Mouse (Mus musculus): ENCODE data around the gene Uvrag. TPM values are rescaled to one million over a fixed set of nuclear protein-coding genes. Genes with fewer than 3 reads are reported as not detected.

Uvrag gene
- polyA plus RNA-seq, 1 experiment from 2014 or later: 19.1 TPM

DNA sequence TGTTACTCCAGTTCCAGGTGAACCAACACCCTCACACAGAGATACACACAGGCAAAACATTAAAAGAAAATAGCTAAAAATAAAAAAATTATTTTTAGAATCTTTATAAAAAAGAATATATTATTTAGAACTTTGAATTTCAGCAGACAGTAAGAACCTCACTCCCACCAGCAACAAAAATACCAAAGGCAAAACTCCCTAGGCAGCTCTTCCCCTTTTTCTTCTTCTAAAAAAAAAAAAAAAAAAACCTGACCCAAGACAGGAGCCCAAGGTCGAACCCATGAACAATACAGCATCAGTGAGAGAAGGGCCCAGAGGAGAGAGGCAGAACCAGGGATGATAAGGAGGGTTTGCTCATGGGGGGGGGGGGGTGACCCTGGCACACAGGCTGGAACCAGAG, 8.1 kb upstream of the Uvrag start:
- no peak overlapping the region for H3K4me3 ChIP-seq (replicated peaks)
- no peak overlapping the region for H3K9ac ChIP-seq
- H3K27ac ChIP-seq: no peak overlapping the region
- no peaks in the 10 kb centered on the region for H3K36me3 ChIP-seq
- no peak overlapping the region for H3K4me2 ChIP-seq
- H3K4me1 ChIP-seq: peaks cover 14% of the 10 kb centered on the region; the same call in 1 of the 2 replicates
- WGBS: 50% methylated on average over 1 of the region's 1 CpGs
- H3K27me3 ChIP-seq: no peaks in the 10 kb centered on the region
- ATAC-seq (replicated peaks; ENCODE audit: low FRiP score): no peak
- no peaks in the 10 kb centered on the region for H3K9me3 ChIP-seq (replicated peaks)

DNA sequence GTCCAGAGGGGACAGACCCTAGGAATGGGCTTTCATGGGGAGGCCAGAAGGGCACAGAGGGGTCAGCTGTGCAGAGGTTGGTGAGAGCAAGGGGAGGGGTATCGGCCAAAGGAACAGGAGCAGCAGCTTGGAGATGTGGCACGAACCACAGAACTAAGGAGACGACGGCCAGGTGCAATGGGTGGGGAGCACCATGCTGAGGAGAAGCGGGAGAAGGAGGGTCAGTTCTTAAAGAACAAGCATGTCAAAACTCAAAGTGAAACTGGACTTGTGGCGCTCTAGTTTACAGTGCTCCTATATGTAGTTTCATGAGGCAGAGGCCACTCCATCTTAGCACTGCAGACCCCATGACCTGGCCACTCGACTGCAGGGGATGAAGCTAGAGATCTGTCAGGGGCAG, 6.6 kb upstream of the Uvrag start:
- WGBS: 88% methylated on average over 7 of the region's 7 CpGs
- H3K36me3 ChIP-seq: no peaks in the 10 kb centered on the region
- no peak for ATAC-seq (replicated peaks; ENCODE audit: low FRiP score)
- no peak overlapping the region for H3K27ac ChIP-seq
- no peaks in the 10 kb centered on the region for H3K9me3 ChIP-seq (replicated peaks)
- H3K4me3 ChIP-seq (replicated peaks): no peak overlapping the region
- no peaks in the 10 kb centered on the region for H3K27me3 ChIP-seq
- H3K4me1 ChIP-seq: peaks cover 14% of the 10 kb centered on the region; the same call in 1 of the 2 replicates
- H3K4me2 ChIP-seq: no peak overlapping the region
- H3K9ac ChIP-seq: no peak overlapping the region

DNA sequence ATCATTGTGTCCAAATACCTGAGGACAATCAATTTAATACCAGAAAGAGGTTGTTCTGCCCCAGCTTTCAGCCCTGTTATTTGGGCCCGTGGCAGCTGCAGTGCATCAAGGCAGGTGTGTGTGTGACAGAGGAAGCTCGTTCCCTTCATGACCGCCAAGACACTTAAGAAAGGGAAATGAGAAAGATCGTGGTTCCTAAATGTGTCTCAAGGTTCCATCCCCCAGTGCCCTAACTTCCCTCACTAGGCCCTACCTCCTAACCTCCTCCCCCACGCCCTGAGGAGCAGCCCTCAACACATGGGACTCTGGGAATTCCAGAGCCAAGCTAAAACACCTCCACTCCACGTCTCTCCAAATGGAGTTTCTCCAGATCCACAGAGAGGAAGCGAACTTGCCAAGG, 6.0 kb upstream of the Uvrag start:
- no peaks in the 10 kb centered on the region for H3K27me3 ChIP-seq
- WGBS: 44% methylated on average over 7 of the region's 7 CpGs
- H3K4me3 ChIP-seq (replicated peaks): no peak overlapping the region
- H3K9ac ChIP-seq: no peak overlapping the region
- H3K9me3 ChIP-seq (replicated peaks): no peaks in the 10 kb centered on the region
- H3K36me3 ChIP-seq: no peaks in the 10 kb centered on the region
- H3K4me1 ChIP-seq: peaks cover 14% of the 10 kb centered on the region
- no peak overlapping the region for H3K4me2 ChIP-seq
- H3K27ac ChIP-seq: no peak overlapping the region
- ATAC-seq (replicated peaks; ENCODE audit: low FRiP score): no peak

DNA sequence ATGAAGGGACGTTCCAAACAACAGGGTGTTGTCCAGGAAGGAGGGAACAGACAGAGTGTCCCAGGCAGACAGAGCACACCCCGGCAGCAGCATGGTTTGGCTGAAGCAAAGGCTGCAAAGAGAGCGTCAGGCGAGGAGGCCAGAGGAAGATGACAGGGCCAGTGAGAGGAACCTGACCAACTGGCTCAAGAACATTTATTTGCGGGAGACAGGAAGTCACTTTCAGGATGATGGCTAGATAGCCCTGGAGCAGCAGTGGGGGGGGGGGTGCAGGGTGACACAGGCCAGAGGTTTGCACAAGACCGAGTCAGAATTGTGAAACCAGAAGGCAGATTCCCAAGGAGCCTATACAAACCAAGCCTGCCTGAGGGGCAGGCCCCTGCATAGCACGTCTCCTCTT, 5.1 kb upstream of the Uvrag start:
- H3K9me3 ChIP-seq (replicated peaks): no peaks in the 10 kb centered on the region
- no peak overlapping the region for H3K4me3 ChIP-seq (replicated peaks)
- 35% methylated on average over 7 of the region's 7 CpGs for WGBS
- H3K4me2 ChIP-seq: no peak overlapping the region
- no peak overlapping the region for H3K27ac ChIP-seq
- H3K9ac ChIP-seq: no peak overlapping the region
- no peak for ATAC-seq (replicated peaks; ENCODE audit: low FRiP score)
- no peaks in the 10 kb centered on the region for H3K27me3 ChIP-seq
- H3K4me1 ChIP-seq: peaks cover 19% of the 10 kb centered on the region
- no peaks in the 10 kb centered on the region for H3K36me3 ChIP-seq

DNA sequence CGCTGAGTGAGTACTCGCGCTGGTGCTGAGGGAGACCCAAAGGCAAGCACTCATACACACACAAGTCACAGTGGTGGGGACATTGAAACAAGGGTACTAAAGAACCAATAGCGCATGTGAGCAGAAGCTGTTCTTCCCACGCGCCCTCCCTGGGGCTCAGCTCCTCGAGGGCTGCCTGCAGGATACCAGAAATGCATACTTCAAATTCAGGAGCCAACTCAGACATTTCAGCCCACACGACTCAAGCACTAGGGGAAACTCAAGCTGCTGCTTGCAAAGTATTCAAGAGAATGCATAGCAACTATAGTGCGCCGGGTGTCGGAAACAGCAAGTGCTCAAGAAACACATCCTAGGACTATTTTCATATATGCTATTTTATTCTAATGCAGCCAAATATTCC, 3.7 kb upstream of the Uvrag start:
- Histone ChIP-seq H3K27me3 (no peaks in the 10 kb centered on the region), H3K36me3 (no peaks in the 10 kb centered on the region)

DNA sequence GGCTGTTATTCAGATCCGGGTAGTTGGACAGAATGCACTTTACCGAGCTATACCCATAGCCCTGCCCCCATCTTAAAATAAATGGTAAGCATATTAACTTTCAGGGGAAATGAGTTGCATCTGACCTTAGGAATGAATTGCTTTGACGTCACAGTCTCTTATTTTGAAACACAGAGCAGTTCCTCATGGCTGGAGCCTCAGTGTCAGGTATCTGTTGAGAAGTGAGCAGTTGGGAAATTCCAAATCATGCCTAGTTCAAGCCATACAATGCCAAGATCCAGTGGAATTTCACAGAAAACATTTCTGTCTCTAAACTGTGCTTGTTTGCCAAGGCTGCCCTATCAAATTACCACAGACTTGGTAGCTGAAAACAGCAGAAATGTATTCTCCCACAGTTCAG, 2.3 kb upstream of the Uvrag start:
- no peak overlapping the region for H3K27ac ChIP-seq
- H3K9ac ChIP-seq: no peak overlapping the region
- H3K36me3 ChIP-seq: no peaks in the 10 kb centered on the region
- H3K4me2 ChIP-seq: no peak overlapping the region
- H3K4me3 ChIP-seq (replicated peaks): no peak overlapping the region
- peaks cover 30% of the 10 kb centered on the region for H3K4me1 ChIP-seq
- no peaks in the 10 kb centered on the region for H3K9me3 ChIP-seq (replicated peaks)
- ATAC-seq (replicated peaks; ENCODE audit: low FRiP score): no peak
- WGBS: 52% methylated on average over 3 of the region's 3 CpGs
- H3K27me3 ChIP-seq: no peaks in the 10 kb centered on the region

More for the DNA sequence above, 3.7 kb upstream of the Uvrag start:
- 66% methylated on average over 11 of the region's 11 CpGs for WGBS
- ATAC-seq (replicated peaks; ENCODE audit: low FRiP score): no peak
- H3K4me3 ChIP-seq (replicated peaks): no peak overlapping the region
- H3K9ac ChIP-seq: no peak overlapping the region
- H3K9me3 ChIP-seq (replicated peaks): no peaks in the 10 kb centered on the region
- H3K4me2 ChIP-seq: no peak overlapping the region
- peaks cover 23% of the 10 kb centered on the region for H3K4me1 ChIP-seq
- no peak overlapping the region for H3K27ac ChIP-seq

DNA sequence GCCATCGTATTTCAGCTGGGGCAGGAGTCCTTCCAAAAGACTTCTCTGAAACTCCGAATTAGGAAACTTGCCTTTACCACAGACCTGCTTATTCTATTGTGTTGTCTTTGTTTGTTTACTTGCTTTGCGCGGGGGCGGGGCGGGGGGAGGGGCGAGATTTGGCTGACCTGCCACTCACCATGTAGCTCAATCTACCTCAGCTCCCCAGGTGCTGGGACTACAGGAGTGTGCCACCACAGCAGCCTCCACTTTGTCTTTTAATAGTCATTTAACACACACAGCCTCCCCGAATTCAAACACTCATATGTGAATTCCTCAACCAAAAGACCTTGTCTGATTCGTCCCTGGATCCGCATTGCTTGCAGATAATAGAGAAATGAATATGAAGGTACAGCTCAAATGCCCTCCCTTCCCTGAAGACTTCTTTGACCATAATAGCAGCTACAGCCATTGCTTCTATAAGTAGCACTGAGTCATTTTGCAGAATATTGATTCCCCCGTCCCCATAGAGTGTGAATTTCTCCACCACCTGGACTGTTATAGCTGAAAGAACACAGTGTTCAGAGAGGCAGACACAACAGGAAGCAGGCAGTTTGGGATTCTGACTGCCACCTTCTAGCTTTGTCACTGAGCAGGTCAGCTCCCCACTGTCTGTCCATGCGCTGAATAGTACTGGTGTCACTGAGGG, 1.1 kb upstream of the Uvrag start:
- WGBS: 29% methylated on average over 12 of the region's 12 CpGs
- no peak for ATAC-seq (replicated peaks; ENCODE audit: low FRiP score)
- Histone ChIP-seq H3K27ac (no peak overlapping the region), H3K9ac (peak overlapping the region; percentile 16; the same call in 1 of the 2 replicates), H3K27me3 (no peaks in the 10 kb centered on the region), H3K4me2 (peak overlapping the region; percentile 73), H3K4me1 (peaks cover 25% of the 10 kb centered on the region), H3K36me3 (no peaks in the 10 kb centered on the region), H3K9me3 (replicated peaks) (no peaks in the 10 kb centered on the region), H3K4me3 (replicated peaks) (peak overlapping the region; percentile 97)

DNA sequence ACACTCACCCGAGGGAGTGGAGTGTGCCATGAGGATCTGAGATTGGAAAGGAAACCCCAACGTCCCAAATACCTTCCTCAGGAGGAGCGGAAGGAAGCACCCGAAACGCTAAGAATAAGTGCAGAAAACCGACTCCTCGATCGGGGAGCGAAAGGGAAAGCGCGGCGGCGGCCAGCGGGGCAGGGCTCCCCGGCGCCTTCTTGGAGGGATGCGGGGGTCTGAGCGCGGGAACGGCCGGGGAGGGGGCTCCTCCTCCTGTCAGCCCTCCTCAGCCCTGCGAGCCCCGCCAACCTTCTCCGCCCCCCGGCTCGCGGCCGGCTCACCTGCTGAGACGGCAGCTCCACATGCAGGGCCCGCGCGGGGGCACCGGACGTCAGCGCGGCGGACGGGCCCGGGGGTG, 430 bp downstream of the Uvrag start:
- H3K4me1 ChIP-seq: peaks cover 19% of the 10 kb centered on the region
- ATAC-seq (replicated peaks; ENCODE audit: low FRiP score): no peak
- peak overlapping the region; percentile 73 for H3K4me2 ChIP-seq
- peak overlapping the region; percentile 86 for H3K9ac ChIP-seq
- WGBS: under 1% methylated on average over 33 of the region's 39 CpGs
- no peaks in the 10 kb centered on the region for H3K36me3 ChIP-seq
- H3K27me3 ChIP-seq: no peaks in the 10 kb centered on the region
- H3K4me3 ChIP-seq (replicated peaks): peak overlapping the region; percentile 97
- H3K9me3 ChIP-seq (replicated peaks): no peaks in the 10 kb centered on the region
- H3K27ac ChIP-seq: peak overlapping the region; percentile 89

DNA sequence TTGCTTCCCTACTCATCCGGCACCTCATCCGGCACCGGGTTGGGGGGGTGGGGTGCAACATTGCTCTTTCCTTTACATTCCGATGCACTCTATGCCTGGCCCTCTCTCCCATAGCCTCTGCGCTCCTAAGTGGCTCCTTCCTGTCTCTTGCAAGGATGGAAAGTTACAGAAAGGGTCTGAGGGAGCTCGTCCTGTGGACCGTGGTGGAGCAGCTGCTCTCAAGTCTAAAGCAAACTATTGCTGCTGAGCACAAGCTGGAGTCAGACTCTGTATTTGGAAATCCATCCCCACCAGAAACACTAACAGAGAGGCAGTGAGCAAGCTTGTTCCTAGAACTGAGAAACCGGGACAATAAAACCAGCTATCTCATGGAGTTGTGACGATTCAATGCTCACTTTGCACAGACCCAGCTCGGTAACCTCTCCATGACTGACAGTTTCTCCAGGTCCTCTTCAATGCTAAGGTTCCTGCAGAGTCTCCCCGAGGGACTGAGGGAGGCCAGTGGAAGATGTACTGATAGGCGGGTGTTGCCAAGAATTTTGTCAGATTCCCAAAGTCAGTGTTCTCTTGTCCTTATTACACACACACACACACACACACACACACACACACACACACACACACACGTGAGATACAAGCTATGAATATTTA, 975 bp downstream of the Uvrag start:
- no peak for ATAC-seq (replicated peaks; ENCODE audit: low FRiP score)
- H3K36me3 ChIP-seq: no peaks in the 10 kb centered on the region
- H3K4me1 ChIP-seq: peaks cover 19% of the 10 kb centered on the region
- peak overlapping the region; percentile 89 for H3K27ac ChIP-seq
- H3K9me3 ChIP-seq (replicated peaks): no peaks in the 10 kb centered on the region
- H3K4me2 ChIP-seq: peak overlapping the region; percentile 73
- H3K9ac ChIP-seq: peak overlapping the region; percentile 86
- H3K4me3 ChIP-seq (replicated peaks): peak overlapping the region; percentile 97
- no peaks in the 10 kb centered on the region for H3K27me3 ChIP-seq
- under 1% methylated on average over 13 of the region's 13 CpGs for WGBS

DNA sequence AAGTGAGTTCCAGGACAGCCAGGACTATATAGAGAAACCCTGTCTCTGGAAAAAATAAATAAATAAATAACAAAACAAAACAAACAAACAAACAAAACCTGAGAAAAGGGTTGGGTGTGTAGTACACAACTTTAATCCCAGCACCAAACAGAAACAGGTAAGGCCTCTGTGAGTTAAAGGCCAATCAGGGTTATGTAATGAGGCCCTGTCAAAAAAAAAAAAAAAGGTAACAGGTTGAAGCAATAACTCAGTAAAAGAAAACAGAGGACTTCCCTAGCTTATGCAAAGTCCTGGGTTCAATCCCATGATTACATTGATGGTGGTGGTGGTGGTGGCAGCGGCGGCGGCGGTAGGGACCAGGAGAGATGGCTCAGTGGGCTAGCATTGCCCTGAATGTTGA, 3.4 kb downstream of the Uvrag start:
- Histone ChIP-seq H3K27me3 (no peaks in the 10 kb centered on the region), H3K4me2 (no peak overlapping the region), H3K36me3 (no peaks in the 10 kb centered on the region), H3K4me3 (replicated peaks) (no peak overlapping the region), H3K4me1 (peaks cover 22% of the 10 kb centered on the region), H3K27ac (no peak overlapping the region), H3K9me3 (replicated peaks) (no peaks in the 10 kb centered on the region), H3K9ac (no peak overlapping the region)
- no peak for ATAC-seq (replicated peaks; ENCODE audit: low FRiP score)
- 95% methylated on average over 4 of the region's 4 CpGs for WGBS

DNA sequence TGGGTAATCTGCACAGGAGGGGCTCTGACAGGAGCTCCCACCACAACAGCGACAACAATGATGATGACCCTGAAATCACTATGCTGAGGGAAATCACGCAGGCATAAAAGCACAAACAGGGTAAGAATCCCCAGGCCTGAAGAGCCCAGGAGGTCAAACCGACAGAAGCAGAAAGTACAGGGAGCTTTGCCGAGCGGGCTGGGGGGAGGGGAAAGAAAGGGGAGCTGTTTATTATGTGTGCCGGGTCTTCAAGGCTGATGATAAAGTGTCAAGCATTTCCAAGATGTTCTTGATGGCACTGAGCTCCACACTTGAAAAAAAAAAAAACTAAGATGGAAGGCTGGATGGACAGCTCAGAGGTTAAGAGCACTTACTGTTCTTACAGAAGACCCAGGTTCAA, 4.2 kb downstream of the Uvrag start:
- ATAC-seq (replicated peaks; ENCODE audit: low FRiP score): no peak
- no peak overlapping the region for H3K4me2 ChIP-seq
- no peaks in the 10 kb centered on the region for H3K36me3 ChIP-seq
- H3K9ac ChIP-seq: no peak overlapping the region
- no peak overlapping the region for H3K27ac ChIP-seq
- no peaks in the 10 kb centered on the region for H3K27me3 ChIP-seq
- H3K4me3 ChIP-seq (replicated peaks): no peak overlapping the region
- peaks cover 23% of the 10 kb centered on the region for H3K4me1 ChIP-seq
- no peaks in the 10 kb centered on the region for H3K9me3 ChIP-seq (replicated peaks)
- WGBS: 53% methylated on average over 6 of the region's 6 CpGs

DNA sequence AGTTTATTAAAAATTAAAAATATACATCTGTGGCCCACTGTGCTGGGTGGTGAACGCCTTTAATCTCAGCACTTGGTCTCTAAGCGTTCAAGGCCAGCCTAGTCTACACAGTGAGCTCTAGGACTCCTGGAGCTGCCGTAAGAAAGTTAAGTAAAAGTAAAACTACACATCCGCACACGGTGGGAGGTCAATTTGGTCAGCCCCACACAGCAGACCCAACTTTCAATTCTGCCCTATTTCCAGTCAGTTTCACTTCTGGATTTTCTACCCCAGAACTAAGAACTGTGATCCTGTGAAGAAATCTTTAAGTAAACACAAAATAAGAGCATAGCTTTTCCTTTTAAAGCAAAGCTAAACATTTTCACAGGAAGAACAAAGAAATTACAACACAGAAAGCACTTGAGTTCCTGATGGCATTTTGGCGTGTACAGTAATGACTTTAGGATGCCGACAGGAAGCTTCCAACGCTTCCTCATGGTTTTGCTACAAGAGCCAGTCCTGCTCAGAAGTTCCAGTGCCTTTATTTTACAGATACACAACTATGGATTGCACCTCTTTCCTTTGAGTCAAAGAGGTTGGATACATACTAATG, 7.0 kb downstream of the Uvrag start:
- peaks cover 27% of the 10 kb centered on the region for H3K4me1 ChIP-seq
- H3K27ac ChIP-seq: peak overlapping the region; percentile 46
- no peak overlapping the region for H3K9ac ChIP-seq
- H3K4me3 ChIP-seq (replicated peaks): no peak overlapping the region
- no peaks in the 10 kb centered on the region for H3K9me3 ChIP-seq (replicated peaks)
- H3K4me2 ChIP-seq: no peak overlapping the region
- ATAC-seq (replicated peaks; ENCODE audit: low FRiP score): no peak
- H3K36me3 ChIP-seq: no peaks in the 10 kb centered on the region
- no peaks in the 10 kb centered on the region for H3K27me3 ChIP-seq
- WGBS: 83% methylated on average over 8 of the region's 8 CpGs
